Mouse (Mus musculus) heart, postnatal 4 days (tissue): ENCODE data around the gene Vps45. TPM values are rescaled to one million over a fixed set of nuclear protein-coding genes. Genes with fewer than 3 reads are reported as not detected.

ENCODE experiments used
- DNase-seq: peaks from one replicate; pipeline ENCODE4 v3.0.0; 2021
- total RNA-seq, 2 experiments: library from RNA; stranded (reverse); gene quantifications; 2 replicates each; pipeline ENCODE4 v1.2.3; 2021

Vps45 gene
- 10 to 100 TPM; 33.7 to 34.5 TPM for total RNA-seq

GRCm38 (mm10) chr3:96058231-96058896, at the start of gene Vps45:
Gene Vps45 (minus strand): TSS chr3:96058466.
- peak; percentile 70 for DNase-seq

DNA sequence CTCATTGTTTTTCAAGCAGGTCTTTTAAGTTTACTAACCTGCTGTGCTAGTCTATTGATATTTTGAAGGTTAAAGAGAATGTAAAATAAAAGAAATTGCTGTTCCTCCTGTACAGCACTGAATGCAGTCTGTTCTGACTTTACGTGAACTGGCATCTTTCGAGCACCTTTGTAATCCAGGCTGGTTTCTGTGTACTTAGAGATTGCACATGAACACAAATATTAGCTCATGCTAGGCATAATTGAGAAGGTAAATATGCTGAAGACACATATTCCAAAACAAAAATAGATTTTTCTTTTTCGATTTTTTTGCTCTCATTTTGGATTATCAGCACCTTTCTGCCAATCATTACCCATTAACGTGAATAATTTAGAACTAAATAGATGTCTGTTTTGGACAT, 47.9 kb upstream of the Vps45 start:
- DNase-seq = no peak

- no peak for DNase-seq
These were observed 47.0 kb upstream of the Vps45 start for GRCm38 (mm10) chr3:96105232-96105747.

DNA sequence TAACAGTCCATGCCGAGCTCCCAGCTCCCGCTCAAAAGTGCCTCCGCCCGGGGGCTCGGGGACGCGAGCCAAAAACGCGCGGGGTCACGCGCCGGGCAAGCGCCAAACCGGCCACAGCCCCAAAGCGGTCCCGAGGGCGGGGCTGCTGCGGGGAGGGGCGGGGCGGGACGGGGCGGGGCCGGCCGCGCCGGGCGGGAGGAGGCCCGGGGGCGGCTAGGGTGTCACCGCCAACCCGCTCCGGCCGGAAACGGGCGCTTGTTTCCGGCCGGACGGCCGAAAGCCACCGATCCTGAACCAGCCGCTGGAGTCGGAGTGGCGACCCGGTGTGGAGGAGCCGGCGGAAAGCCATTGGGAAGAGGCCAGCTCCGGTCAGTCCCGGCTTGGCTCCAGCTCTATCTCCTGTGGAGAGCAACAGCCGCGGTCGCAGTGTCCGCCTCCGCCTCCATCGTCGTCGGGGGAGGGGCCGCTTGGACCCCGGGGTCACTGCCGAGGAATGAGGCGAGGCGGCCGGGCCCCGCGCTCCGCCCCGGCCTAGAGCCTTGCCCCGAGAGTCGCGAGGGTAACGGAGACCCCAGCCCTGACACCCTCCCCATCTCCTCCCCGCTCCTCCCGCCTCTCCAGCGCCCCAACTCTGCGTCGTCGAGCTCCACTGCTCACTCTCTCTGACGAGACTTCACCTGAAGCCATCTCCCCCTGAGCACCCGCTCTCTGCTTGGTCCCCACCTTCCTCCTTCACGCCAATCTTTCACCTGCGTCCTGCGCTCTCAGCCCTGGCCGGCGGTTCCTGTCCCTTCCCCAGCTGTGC, 46.2 kb upstream of the Vps45 start, which contains the start of gene Otud7b:
Gene Otud7b, plus strand, starts transcription at position 267 of the 805 bp plus-strand sequence.
- DNase-seq = peak; percentile 87

GRCm38 (mm10) chr3:96103901-96104260, 45.6 kb upstream of the Vps45 start:
- no peak for DNase-seq

DNA sequence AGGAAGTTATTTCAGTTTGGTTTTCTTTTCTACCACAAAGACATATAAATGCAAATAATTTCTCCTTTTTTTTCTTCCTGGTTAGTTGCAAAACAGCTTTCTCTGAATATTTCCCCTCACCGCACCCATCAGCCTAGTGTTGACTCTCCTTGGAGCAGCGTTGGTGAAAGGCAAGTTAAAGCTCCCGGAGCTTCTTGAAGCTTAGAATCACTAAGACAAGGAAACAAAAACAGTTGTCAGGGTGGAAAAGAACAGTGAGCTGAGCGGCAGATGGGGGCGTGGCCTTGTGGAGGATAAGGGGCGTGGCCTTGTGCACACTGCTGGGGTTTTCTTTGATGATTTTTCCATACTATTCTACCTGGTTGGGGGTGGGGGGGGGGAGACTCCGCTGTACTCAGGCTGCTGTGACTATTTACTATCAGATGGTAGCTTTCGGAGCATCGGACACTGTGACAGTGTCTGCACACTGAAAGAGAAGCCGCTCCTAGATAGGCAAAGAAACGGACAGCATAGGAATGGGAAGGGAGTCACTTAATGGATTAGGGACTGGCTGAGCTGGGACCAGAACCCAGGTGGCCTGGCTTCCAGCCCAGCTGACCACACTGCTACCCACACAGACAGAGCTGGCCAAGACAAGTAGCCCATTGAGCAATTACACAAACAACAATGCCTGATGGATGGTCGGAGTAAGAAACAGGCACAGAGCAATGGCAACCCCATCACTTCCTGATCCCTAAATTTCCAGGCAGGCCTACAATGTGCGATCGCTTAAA, 44.0 kb upstream of the Vps45 start:
- peak; percentile 57 for DNase-seq

GRCm38 (mm10) chr3:96098616-96099267, 40.5 kb upstream of the Vps45 start:
- peak; percentile 59 for DNase-seq

GRCm38 (mm10) chr3:96098168-96098567, 39.9 kb upstream of the Vps45 start:
- DNase-seq = no peak

GRCm38 (mm10) chr3:96094203-96094602, 35.9 kb upstream of the Vps45 start:
- peak; percentile 47 for DNase-seq

GRCm38 (mm10) chr3:96093509-96093908, 35.2 kb upstream of the Vps45 start:
- peak; percentile 35 for DNase-seq

DNA sequence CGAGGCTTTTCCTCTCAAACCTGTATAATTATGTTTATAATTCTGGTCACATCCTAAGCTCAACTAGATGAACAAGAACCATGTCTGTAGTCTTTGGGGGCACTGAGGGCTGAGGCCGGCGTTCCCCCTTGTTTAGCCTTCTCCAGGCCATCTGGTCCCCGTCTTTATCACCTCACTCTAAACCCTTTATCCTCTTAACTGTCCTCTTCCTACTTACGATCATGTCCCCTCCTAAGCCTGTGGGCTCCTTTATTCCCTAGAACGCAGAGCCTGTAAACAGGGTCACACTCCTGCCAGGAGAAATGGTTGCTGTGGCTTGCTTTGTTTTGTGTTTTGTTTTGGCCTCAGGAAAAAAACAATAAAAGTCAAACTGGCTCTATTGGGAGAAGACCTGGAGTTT, 33.7 kb upstream of the Vps45 start:
- DNase-seq = no peak

DNA sequence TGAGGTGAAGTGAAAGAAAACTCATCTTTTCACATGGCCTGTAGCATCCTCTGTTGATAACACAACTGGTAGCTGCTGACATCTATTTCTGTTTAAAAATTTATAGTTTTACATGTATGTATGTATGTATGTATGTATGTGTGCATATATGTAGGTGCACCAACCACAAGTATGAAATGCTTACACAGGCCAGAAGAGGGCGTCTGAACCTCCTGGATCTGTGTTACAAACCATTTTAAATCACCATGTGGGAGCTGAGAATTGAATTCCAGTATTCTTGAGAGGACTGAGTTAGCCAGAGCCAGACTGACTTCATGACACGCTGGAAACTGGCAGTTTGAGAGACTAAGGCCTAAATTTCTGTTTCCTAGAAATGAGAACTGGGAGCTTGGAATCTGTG, 32.9 kb upstream of the Vps45 start:
- no peak for DNase-seq

DNA sequence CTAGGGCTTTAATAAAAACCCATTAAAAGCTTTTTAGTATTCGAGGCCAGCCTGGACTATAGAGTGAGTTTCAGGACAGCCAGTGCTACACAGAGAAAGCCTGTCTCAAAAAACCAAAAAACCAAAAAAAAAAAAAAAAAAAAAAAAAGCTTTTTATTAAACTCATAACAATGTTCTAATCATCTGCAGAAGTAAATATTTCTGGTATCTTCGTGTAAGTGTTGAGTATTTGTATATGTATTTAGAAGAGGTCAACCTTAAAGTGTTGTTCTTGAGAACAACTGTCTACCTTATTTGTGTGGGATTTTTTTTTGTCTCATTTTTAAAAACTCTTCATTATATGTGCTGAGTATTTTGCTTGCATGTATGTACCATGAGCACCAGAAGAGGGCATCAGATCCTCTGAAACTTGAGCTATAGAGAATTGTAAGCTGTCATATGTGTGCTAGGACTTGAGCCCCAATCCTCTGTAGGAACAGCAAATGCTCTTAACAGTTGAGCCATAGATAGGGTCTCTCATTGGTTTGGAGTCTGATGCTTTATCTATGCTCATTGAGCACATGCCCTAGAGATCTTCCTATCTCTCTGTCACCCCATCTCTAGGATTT, 31.7 kb upstream of the Vps45 start:
- no peak for DNase-seq

DNA sequence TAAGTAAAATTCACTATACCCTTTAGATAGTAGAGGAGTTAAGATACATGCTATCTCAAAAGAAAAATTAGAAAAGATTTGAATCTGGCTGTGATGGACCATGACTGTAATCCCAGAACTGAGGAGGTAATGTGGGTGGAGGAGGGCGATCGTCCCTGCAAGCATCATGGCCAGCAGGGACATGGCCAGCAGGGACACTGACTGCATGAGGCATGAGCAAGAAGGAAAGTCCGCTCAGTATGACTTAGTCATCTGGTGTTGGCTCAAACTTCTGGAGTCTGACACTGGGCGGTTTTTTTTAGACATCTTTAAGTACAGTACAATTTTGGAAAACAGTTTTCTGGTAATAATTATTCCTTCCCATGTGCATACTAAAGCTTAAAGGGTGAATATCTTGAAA, 29.5 kb upstream of the Vps45 start:
- no peak for DNase-seq

GRCm38 (mm10) chr3:96087219-96087618, 29.0 kb upstream of the Vps45 start:
- DNase-seq = no peak

DNA sequence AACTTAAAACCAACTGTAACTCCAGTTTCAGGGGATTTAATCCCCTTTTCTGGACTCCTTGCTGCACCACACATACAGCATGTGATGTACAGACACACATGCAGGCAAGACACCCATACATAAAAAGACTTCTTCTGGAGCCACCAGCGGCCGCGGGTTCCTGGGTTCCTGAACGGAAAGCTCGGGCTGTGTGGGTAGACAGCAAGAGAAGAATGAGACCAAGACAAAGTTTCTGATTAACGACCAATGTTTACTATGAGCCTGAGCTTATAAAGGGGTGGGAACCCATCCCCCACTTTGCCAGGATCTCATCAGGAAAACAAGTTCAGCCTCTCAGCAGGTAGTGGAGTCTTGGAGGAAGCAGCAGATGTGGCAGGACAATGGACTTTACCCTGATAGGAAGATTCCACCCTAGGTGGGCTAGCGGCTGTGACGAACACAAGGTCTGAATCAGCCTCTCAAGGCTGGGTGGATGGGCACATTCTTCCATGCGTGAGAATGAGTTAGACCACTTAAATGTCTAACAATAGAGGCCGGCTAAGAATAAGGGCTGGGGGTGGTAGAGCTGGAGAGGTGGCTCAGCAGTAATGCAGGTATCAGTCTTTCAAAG, 26.0 kb upstream of the Vps45 start:
- DNase-seq = no peak

GRCm38 (mm10) chr3:96082714-96083508, 24.6 kb upstream of the Vps45 start:
- no peak for DNase-seq

- no peak for DNase-seq
These were observed 23.8 kb upstream of the Vps45 start for GRCm38 (mm10) chr3:96082100-96082499.

- DNase-seq = no peak
These were observed 23.4 kb upstream of the Vps45 start for GRCm38 (mm10) chr3:96081650-96082049.

DNA sequence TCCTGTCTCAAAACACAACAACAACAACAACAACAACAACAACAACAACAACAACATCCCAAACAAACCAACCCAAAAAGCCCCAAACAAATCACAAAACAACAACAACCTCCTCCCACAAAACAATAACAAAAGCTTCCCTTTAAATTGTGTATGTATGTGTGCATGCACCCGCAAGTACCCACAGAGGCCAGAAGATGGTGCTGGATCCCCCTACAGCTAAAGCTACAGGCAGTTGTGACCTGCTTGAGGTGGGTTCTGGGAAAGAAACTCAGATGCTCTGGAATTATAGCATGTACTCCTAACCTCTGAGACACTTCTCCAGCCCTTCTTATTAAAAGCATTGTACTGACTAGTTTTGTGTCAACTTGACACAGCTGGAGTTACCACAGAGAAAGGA, 22.7 kb upstream of the Vps45 start:
- DNase-seq = peak; percentile 43

- DNase-seq = no peak
These were observed 20.4 kb upstream of the Vps45 start for GRCm38 (mm10) chr3:96078711-96079110.
